Mouse (Mus musculus) spleen, postnatal 4 days (tissue): ENCODE measurements around the gene Cyth1.

Source experiments
- DNase-seq, 2 experiments: peaks; one replicate each; pipeline ENCODE4 v3.0.0; 2022; ENCODE audit warnings: low spot score in 2 of 2

Cyth1 gene

DNA sequence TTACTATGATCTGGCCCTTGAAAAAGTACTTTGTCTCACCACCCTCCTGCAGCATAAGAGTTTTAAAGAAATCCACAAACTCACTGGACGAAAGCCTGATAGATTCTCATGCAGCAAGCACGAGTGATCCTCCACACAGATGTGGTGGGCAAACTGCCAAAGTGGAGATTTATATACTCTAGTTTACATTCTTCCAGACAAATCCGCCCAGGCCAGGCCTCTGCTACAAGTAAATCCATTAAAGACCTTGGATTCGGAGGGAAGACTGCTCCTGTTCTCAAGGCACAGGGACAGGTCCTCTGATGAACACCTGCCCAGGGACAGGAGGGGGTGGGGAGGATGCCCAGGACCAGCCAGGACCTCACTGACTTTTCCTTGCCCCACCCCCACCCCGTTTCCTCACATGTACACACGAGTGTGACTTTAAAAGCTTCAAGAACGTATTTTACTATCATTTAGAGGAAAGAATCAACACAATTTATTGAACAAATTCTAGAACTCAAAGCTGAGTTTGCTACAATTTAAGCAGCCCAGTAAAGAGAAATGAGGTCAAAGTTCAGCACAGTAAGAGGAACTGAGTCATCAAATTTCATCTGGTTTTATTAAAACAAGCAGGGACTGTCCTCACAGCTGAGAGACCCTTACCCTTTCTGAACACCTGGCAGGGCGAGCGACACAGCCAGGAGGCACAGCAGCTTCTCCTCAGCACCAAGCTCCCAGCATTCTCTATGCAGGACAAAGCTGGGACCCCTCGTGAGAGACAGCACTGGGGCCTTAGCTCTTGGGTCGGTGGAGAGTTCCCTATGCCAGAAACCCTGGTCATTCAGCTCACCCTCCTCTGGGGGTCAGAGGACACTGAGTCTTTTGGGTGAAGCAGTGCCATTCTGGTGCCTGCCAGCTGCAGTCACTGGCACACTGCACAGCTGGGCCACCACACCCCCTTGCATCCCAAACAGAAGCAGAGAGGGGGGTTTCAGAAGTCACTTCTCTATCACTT is 47.3 kb downstream of the Cyth1 start:
- no peak for DNase-seq

DNA sequence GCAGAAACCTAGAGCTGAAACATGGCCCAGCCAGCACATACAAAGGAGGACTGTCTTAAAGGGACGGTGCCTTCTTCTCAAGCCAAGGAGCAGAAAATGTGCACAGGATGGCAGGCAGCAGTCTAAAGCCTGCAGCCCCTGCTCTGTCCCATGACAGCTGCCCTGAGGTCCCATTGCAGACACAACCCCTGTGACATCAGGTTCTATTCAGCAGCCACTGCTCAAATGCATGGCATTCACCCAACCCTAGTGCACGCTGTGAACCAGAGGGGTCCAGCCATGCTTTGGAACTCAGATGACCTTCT is 50.1 kb downstream of the Cyth1 start:
- no peak for DNase-seq

- DNase-seq = no peak
These were observed 50.7 kb downstream of the Cyth1 start for GRCm38 (mm10) chr11:118197508-118198295.

GRCm38 (mm10) chr11:118196824-118197388 is 51.5 kb downstream of the Cyth1 start:
- no peak for DNase-seq

DNA sequence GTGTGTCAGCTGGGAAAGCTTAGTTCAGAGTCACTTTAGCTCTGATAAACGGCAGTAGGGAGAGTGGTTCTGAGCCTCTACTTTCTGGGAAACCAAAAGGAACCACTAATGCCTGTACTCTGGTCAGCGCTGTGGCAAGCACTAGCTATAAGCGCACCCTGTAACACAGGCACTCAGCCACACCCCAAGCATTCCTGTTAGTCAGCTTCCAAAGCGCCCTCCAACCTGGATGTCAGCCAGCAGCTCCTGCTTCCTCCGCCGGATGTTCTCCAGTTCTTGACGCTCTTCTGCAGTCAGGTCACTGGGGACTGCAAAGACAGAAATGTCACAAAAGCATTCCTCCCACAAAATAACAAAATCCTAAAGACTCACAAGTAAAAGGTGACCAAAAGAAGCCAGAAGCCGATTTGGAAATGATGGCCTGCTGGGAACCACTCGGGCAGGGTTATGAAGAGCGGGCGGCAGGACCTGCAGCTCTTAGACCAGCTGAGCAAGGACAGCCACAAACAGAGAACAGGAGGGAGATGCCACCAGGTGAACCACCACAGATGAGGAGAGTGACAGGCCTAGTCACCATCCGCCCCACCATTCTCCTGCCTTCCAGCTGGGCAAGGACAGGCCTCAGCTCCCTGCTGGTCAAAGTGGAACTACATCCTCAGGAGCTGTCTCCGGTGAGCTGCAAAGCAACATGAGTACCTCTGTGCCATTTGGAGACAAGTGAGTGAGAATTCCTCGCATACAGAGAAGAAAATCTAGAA is 54.8 kb downstream of the Cyth1 start:
- DNase-seq = no peak

DNA sequence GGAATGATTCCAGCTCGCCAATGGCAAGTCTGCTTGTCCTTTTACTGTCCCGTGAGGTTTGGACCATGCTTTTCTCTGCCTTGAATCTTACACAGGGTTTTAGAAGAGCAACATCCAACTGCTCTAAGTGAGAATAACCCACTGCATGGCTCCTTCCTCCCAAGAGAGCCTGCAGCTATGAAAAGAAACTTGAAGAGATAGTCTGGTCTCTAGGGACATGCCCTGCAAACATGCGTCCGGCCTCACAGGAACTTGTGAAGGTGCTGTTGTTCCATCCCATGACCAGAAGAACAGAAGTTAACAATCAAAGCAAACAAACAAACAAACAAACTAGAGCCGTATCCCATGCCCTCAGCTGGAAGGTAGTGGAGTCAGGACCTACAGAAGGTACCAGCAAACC is 55.4 kb downstream of the Cyth1 start:
- no peak for DNase-seq

DNA sequence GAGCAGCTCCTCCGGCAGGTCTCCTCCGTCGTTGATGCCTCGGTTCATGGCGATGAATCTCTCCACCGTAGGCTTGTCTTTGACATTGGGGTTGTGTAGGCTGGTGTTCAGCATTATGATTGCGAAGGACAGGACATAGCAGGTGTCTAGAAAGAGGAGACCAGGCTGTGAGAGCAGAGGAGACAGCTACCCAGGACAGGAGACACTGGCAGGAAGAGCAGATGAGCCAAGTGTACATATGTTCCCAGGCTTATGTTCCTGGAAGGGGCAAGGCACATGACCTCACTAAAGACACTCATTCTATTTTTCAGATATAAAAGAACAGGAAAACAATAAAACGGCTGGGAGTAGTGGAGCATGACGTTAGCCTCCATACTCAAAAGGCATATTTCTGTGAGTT is 65.6 kb downstream of the Cyth1 start:
- DNase-seq = no peak

DNA sequence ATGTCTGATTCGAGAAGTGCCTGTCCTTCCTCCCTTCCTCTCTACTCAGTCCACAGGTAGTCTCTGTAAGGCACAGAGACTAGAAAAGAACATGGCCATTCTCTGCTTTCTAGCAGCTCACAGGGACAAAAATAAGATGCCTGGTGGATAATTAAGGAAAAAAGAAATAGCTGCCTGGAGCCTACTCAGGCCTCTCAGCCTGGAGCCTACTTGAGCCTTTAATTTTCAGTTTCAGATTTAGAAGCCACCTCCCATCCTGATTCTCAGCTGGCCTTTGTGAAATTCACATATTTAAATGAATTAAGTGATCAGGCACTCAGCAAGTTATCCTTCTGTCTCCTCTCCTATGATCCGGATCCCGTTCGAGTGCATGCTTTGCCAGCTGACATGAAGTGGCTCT is 66.0 kb downstream of the Cyth1 start:
- no peak for DNase-seq

DNA sequence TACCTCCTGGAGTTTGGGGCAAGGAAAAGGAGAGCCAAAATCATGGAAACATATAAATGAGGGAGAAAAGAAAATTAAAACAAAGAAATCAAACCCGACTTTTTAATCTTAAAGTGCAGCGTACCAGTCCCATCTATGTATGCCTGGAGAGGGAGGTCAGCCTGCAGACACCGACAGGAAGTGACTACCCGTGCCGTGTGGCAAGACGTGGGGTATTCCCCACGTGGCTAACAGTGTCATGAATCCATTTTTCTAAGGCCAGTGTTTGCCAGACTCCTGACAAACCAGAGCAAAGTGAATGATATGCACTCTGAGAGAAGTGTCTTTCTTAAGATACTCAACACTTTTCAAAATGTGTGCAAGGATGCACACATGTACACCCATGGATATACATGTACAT is 68.2 kb downstream of the Cyth1 start:
- DNase-seq = no peak

DNA sequence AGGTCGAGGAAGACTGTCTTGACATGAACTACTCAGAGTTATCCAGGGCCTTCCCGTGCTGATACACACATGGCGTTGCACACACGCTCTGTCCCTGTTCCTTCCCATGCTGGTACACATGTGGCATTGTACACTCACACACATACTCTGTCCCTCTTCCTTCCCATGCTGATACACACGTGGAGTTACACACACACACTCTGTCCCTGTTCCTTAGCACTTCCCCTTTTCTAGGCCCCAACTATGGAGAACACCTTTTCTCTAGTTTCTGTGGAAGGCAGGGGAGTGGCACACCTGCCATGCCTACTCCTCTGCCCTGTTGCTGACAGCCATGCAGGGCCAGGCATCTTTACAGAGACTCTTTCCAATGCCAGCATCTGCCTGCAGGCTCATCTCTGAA is 70.2 kb downstream of the Cyth1 start:
- DNase-seq = no peak

DNA sequence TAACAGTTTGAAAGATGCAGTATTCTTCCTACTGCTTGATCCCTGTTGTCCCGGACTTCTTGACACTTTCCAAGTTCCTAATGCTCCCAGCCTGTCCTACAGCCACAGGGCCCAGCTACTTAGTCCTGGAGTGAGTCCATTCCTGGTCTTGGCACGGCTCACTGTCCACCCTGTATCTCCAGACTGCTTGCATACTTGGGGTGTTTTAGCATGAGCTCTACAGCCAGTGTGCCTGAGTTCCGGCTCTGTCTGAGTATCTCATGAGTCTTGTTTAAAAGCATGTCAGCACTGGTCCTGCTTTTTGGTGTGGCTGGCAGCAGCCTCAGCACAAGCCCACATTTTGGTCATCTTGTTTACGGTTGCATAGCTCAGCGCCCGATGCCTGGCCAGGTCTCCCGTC is 73.6 kb downstream of the Cyth1 start:
- no peak for DNase-seq

DNA sequence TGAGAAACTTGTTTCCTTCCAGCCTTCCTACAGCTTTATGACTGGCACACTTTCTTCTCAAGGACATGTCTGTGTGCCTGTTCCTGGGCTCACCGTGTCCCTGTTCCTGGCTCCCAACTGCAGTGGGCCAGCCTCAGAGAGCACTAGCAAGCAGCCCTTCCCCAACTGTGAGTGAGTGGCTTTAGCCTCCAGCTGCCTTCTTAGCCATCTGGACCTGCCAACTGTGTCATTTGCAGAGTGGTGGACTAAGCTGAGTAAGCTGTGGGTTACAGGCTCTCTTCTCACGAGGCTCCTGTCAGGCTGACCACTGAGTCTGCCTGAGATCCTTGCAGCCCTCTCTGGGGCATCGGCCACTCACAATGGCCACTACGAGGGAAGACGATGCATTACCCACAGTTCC is 75.6 kb downstream of the Cyth1 start:
- no peak for DNase-seq

DNA sequence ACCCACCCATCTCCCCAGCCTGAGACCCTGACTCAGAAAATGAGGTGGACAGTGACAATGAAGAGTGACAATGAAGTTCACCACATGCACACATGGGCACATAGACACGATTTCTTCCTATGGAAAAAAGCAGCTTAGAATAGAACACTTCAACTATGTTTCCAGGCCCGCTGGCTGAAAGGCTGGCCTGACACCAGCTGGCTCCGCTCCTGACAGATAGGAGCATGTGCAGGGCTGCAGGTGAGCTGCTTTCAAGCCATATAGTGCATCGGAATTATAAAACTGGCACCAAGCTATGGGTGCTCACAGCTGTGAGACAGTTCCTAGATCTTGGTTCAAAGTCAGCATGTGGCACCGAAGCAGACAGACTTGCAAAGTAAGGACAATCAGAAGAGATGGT is 78.1 kb downstream of the Cyth1 start:
- no peak for DNase-seq

- no peak for DNase-seq
These were observed 79.7 kb downstream of the Cyth1 start for GRCm38 (mm10) chr11:118168714-118169113.

DNA sequence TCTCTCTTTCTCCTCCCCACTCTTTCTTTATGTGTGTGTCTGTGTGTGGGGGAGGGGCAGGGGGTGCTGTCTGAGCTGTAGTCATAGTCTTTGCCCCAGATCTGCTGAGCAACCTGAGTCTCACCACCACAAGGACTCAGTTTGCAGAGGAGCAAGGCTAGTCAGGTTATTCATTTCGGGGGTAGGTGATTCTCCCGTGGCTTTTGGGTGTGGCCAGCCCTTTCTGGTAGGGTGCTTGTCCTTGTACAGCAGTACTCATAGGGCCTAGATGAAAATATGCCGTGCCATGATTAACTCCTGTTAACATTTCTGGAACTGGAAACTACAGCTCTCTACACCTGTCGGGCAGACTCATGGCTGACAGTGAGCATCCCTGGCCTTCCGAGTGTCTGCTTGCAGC is 81.8 kb downstream of the Cyth1 start:
- DNase-seq = no peak

DNA sequence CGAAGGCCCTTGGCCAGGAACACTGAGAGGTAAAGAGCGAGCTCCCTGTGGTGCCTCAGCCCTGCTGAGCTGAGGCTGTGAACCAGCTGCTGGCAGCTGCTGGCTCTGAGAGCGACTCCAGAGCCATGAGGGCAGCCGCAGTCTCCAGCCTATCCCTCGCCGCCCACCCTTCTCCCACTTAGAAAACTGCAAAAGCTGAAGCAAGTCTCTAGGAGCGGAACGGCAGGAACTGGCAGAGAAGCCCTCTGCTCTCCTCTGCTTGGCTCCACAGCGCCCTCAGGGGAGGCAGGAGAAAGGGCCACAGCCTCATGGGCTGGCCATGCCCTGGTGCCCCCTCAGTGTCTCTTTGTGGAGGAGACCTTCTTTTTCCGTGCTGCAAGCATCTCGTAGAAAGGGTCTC is 82.7 kb downstream of the Cyth1 start:
- no peak for DNase-seq

- no peak for DNase-seq
These were observed 83.8 kb downstream of the Cyth1 start for GRCm38 (mm10) chr11:118164566-118164965.

DNA sequence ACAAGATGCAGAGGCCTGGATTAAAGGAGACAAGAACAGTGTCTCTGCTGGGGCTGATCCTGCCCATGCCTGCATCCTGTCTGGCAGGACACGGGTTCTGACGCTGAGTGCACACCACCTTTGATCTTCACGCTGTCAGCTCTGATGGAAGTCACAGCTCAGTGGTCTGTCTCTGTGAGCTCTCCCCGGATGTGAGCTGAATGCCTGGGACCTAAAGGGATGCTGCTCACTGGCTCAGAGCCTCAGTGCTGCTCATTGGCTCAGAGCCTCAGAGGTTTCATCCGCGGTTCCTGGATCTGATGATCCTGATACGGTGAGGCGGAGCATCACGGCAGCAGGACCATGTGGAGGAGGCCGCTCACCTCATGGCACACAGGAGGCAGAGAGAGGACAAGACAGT is 86.1 kb downstream of the Cyth1 start:
- DNase-seq = no peak

DNA sequence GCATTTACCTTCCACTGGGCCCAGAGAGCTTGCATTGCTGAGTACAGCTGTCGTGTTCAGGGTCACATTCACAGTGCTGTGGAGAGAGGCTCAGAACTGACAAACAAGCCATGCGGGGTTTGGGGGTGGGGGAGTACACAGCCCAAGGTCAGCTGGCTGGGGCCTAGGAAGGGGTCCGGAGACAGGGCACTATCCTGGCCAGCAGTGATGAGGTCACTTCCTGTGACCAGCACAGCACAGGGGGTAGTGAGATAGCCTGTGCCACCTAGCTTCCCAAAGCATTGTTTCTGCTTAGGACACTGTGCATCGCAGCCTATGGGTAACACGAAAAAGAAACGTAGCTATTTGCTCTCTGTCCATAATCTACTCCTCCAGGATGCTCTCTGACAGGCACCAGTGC is 87.2 kb downstream of the Cyth1 start:
- no peak for DNase-seq

DNA sequence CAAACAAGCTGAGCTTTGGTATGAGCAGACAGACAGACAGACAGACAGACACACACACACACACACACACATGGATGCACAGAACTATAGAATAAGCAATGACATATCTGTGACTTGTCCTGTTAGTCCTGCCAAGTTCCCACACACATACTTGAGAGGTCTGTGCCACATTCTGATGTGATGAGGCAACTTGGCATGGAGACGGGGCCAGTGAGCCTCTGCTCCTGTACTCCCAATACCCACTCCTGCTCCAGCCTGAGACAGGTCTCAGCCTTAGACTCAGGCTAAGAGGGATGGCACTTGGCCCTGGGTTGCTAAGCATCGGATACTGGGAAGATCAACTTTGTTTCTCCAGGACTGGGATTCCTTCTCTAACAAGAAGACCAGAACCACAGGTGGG is 87.6 kb downstream of the Cyth1 start:
- DNase-seq = no peak

DNA sequence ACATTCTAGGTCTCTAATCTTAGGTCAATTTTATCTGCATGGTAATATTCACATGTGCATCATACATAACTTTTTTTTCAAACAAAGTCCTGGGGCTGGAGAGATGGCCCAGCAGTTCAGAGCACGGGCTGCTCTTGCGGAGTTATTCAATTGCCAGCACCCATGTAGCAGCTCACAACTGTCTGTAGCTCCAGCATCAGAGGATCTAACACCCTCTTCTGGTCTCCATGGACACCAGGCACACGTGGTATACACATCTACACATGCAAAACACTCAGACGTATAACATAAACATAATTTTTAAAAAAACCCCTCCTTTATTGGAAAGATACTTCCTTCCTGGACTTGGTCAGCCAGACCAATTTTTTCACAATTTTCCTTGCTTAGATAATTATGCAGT is 89.6 kb downstream of the Cyth1 start:
- no peak for DNase-seq

- peak in 1 of 2 experiments; percentile 57 for DNase-seq
These were observed 91.8 kb downstream of the Cyth1 start for GRCm38 (mm10) chr11:118156480-118157060.
